Mouse (Mus musculus) cortical plate, adult 2 months (tissue): ENCODE measurements at regions not wholly inside any gene's neighbourhood (a gene's known extent, or its start where the extent isn't known, plus 50 kb on each side); places are given as distances from the start of the nearest gene placed in this dataset.

Experiments
- H3K27ac ChIP-seq: fragments of 200-500 bp; 2 replicates; pipeline ENCODE4 v1.5.1; 2012; ENCODE audit warnings: low read length, control low read depth, inconsistent platforms; ENCODE audit not compliant: insufficient read depth
- H3K4me1 ChIP-seq: fragments of 200-500 bp; 2 replicates; pipeline ENCODE4 v1.6.1; 2011; ENCODE audit warnings: low read length; ENCODE audit not compliant: control insufficient read depth, insufficient read depth
- H3K4me3 ChIP-seq: fragments of 200-500 bp; 2 replicates; pipeline ENCODE4 v1.5.1; 2011; ENCODE audit warnings: mild to moderate bottlenecking, low read length, control low read depth; ENCODE audit not compliant: insufficient read depth
- CTCF ChIP-seq: fragments of 200-500 bp; IDR thresholded peaks from 2 replicates; pipeline ENCODE4 v1.5.1; 2011; ENCODE audit warnings: mild to moderate bottlenecking, control low read depth, low read length; ENCODE audit not compliant: insufficient read depth; ENCODE audit errors: extremely low read depth
- POLR2A ChIP-seq: fragments of 200-500 bp; IDR thresholded peaks from 2 replicates; pipeline ENCODE4 v1.6.1; 2011; ENCODE audit warnings: mild to moderate bottlenecking, low read length, control low read depth; ENCODE audit not compliant: insufficient read depth; ENCODE audit errors: extremely low read depth

- H3K4me1 ChIP-seq, result no peaks in the 10 kb centered on the region
- no peak for TF ChIP-seq POLR2A
- TF ChIP-seq CTCF, result peak; percentile 42
Measured at GRCm38 (mm10) chr3:61243876-61244527, 117.4 kb upstream of the Rap2b start.

GRCm38 (mm10) chr3:61246429-61246828 is 115.0 kb upstream of the Rap2b start:
- Histone ChIP-seq H3K27ac (no peak overlapping the region), H3K4me3 (no peak overlapping the region), H3K4me1 (no peaks in the 10 kb centered on the region)
- no peak for TF ChIP-seq POLR2A
- no peak for TF ChIP-seq CTCF

More at GRCm38 (mm10) chr3:61243876-61244527, 117.4 kb upstream of the Rap2b start:
- H3K4me3 ChIP-seq, result no peak overlapping the region
- no peak overlapping the region for H3K27ac ChIP-seq

DNA sequence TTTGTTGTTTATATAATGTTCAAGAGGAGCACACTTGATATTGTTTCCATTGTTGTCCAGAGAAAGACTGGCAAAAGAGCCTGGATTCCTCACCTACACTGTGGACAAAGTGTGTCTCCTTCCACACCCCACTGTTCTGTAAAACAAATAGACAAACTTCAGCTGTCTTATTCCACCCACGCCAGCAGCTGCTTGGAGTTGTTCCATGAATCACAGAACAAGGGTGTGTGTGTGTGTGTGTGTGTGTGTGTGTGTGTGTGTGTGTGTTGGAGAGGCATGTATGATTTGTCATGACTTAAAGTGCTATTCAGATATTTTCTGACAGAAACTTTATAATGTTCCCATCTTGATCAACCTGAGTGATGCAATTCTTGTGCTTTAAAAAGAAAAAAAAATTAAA is 114.1 kb upstream of the Rap2b start:
- no peak overlapping the region for H3K27ac ChIP-seq
- H3K4me1 ChIP-seq, result no peaks in the 10 kb centered on the region
- TF ChIP-seq POLR2A (no peak), CTCF (no peak)
- H3K4me3 ChIP-seq, result no peak overlapping the region

DNA sequence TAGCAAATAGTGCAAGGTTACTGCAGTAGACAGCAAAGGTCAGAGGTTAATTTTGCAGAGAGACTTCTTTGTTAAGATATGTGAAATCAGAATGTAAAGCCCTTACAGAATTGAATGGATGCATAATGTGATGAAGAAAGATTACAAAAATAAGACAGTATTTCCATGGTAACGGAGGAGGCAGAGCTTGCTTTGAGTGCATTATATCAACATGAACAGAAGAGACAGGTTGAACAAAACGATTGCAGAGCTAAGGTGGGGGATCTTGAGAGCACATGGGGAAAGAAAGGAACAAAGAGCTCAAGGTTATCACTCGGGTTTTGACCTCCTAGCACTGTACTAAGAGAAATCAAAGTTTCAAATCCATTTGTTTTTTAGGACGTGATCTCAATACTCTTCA is 106.2 kb upstream of the Rap2b start:
- Histone ChIP-seq H3K4me1 (no peaks in the 10 kb centered on the region), H3K27ac (no peak overlapping the region), H3K4me3 (no peak overlapping the region)
- TF ChIP-seq CTCF, result no peak
- no peak for TF ChIP-seq POLR2A

DNA sequence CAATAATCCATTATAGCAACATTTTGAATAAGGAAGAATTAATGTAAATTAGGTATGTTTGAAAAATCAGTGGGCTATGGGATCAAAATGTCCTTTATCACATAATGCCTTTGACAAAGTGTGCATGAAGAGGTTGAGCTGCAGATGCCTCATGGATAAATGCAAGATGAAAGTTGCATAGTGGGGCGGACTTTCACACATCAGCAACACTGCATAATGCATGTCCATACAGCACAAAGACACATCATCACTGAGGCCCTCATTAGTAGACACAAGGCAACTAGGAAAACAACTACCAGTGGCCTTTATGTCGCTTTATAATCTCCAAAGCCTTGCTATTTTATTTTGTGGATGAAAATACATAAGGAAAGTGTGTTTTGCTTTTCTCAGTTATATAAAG is 105.8 kb upstream of the Rap2b start:
- Histone ChIP-seq H3K4me3 (no peak overlapping the region), H3K4me1 (no peaks in the 10 kb centered on the region), H3K27ac (no peak overlapping the region)
- no peak for TF ChIP-seq POLR2A
- no peak for TF ChIP-seq CTCF

GRCm38 (mm10) chr3:61268453-61269335 is 92.7 kb upstream of the Rap2b start:
- no peak overlapping the region for H3K4me3 ChIP-seq
- TF ChIP-seq CTCF (0 out of 2 replicates have a peak, but pooled peaks have one; percentile 15), POLR2A (no peak)
- H3K27ac ChIP-seq, result no peak overlapping the region
- no peaks in the 10 kb centered on the region; the same call in 1 of the 2 replicates for H3K4me1 ChIP-seq

GRCm38 (mm10) chr3:61285924-61286520 is 75.4 kb upstream of the Rap2b start:
- Histone ChIP-seq H3K4me1 (peaks cover 2% of the 10 kb centered on the region; the same call in 1 of the 2 replicates), H3K27ac (no peak overlapping the region), H3K4me3 (no peak overlapping the region)
- TF ChIP-seq CTCF (no peak), POLR2A (no peak)

GRCm38 (mm10) chr3:61288195-61288594 is 73.2 kb upstream of the Rap2b start:
- TF ChIP-seq CTCF (no peak), POLR2A (no peak)
- Histone ChIP-seq H3K4me3 (no peak overlapping the region), H3K4me1 (peaks cover 2% of the 10 kb centered on the region; the same call in 1 of the 2 replicates), H3K27ac (no peak overlapping the region)

GRCm38 (mm10) chr3:61294855-61295254 is 66.6 kb upstream of the Rap2b start:
- no peaks in the 10 kb centered on the region for H3K4me1 ChIP-seq
- no peak overlapping the region for H3K27ac ChIP-seq
- TF ChIP-seq CTCF (no peak), POLR2A (no peak)
- no peak overlapping the region for H3K4me3 ChIP-seq
